Mouse (Mus musculus) heart, adult 2 months (tissue): ENCODE data around the gene Gpr35. TPM values are rescaled to one million over a fixed set of nuclear protein-coding genes. Genes with fewer than 3 reads are reported as not detected.

Experiments
- DNase-seq, 2 experiments: peaks; one replicate each; pipeline ENCODE4 v3.0.0; 2021
- H3K27ac ChIP-seq: fragments of 200-600 bp; 2 replicates; pipeline ENCODE4 v1.8.1; 2022
- H3K27me3 ChIP-seq: fragments of 200-500 bp; 2 replicates; pipeline ENCODE4 v1.6.1; 2012; ENCODE audit warnings: mild to moderate bottlenecking, low read length, inconsistent platforms, mixed read lengths; ENCODE audit not compliant: control insufficient read depth, insufficient read depth
- H3K36me3 ChIP-seq: fragments of 200-500 bp; 2 replicates; pipeline ENCODE4 v1.6.1; 2012; ENCODE audit warnings: low read length, inconsistent platforms; ENCODE audit not compliant: control insufficient read depth, insufficient read depth
- H3K4me1 ChIP-seq: fragments of 200-500 bp; 2 replicates; pipeline ENCODE4 v1.6.1; 2011; ENCODE audit warnings: low read length; ENCODE audit not compliant: control insufficient read depth, insufficient read depth
- H3K4me3 ChIP-seq: fragments of 200-600 bp; 2 replicates; pipeline ENCODE4 v1.8.1; 2022
- H3K79me2 ChIP-seq: fragments of 200-500 bp; replicated peaks from 2 replicates; pipeline ENCODE4 v1.6.1; 2012; ENCODE audit warnings: mild to moderate bottlenecking, inconsistent platforms, low read length, moderate library complexity, mixed read lengths; ENCODE audit not compliant: control insufficient read depth, insufficient read depth
- H3K9ac ChIP-seq: fragments of 200-500 bp; 2 replicates; pipeline ENCODE4 v1.6.1; 2012; ENCODE audit warnings: low read depth, mild to moderate bottlenecking, control low read depth, inconsistent platforms, low read length, mixed read lengths
- CTCF ChIP-seq: fragments of 200-600 bp; IDR thresholded peaks from 2 replicates; pipeline ENCODE4 v1.8.1; 2022; ENCODE audit warnings: antibody characterized with exemption, mild to moderate bottlenecking, moderate library complexity
- EP300 ChIP-seq: fragments of 200-500 bp; IDR thresholded peaks from 2 replicates; pipeline ENCODE4 v1.6.1; 2011; ENCODE audit warnings: low read depth, low read length, control low read depth; ENCODE audit not compliant: insufficient read depth
- POLR2A ChIP-seq: fragments of 200-500 bp; IDR thresholded peaks from 2 replicates; pipeline ENCODE4 v1.6.1; 2011; ENCODE audit warnings: mild to moderate bottlenecking, low read depth, low read length, control low read depth; ENCODE audit not compliant: insufficient read depth
- WGBS: fragments of 180-500 bp; shearing (Covaris S2); methylation state at CpG from one replicate; pipeline ENCODE4 v1.1.7; 2018; 5-methylcytosine and 5-hydroxymethylcytosine counted together
- intact Hi-C: fragments of 180-260 bp; cut with DNase I; formaldehyde crosslinking; loops from one replicate; pipeline ENCODE4 v1.15.1; 2025
- polyA plus RNA-seq: library from polyadenylated mRNA; depleted of rRNA; stranded (reverse); fragments of >200 nt; gene quantifications from 2 replicates; pipeline ENCODE4 v1.2.3, GENCODE M21; 2012
- total RNA-seq, 2 experiments: library from RNA; stranded (reverse); gene quantifications; 2 replicates each; pipeline ENCODE4 v1.2.3; 2021

Gene Gpr35
- total and polyA plus RNA-seq, 3 experiments, result 0.50 to 1.2 (median 1.0) TPM

- Histone ChIP-seq H3K27ac (no peak overlapping the region), H3K4me3 (no peak overlapping the region), H3K4me1 (peaks cover 1% of the 10 kb centered on the region; the same call in 1 of the 2 replicates), H3K79me2 (no peaks in the 10 kb centered on the region), H3K27me3 (no peaks in the 10 kb centered on the region), H3K9ac (no peak overlapping the region), H3K36me3 (no peaks in the 10 kb centered on the region)
- peak; percentile 24 to 48 for DNase-seq
- 21% methylated on average over 3 of the region's 3 CpGs for WGBS
- intact Hi-C loops, result loop anchor here (1.0 to 5.0 kb wide), 2 partner anchors 33 to 62 kb away; no protein-coding TSS in a partner anchor
- TF ChIP-seq CTCF (peak; percentile 64), POLR2A (no peak)
Measured at GRCm38 (mm10) chr1:93010731-93011130, 60.1 kb downstream of the Gpr35 start.

DNA sequence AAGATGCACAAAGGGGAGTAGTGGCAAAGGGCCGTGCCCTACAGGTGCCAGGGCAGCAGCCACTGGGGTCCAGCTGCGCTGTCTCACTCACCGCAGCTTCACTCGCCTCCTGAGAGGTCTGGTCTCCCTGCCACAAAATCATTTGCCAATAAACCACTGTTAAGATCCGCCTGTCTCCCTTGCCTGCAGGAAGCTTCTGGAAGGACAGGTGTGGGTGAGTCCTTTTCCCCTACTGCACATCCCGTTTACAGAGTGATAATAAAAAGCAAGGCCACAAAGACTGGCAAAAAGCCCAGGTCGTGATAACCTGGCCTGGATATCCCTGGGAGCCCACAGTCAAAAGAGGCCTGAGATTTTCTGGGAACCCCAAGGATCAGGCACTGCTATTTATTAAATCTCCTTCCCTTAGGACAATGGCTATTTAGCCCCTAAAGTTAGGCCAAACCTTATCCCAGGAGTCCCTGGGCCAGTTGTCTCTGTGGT lies 61.5 kb downstream of the Gpr35 start:
- intact Hi-C loops, result loop anchor here (1.0 to 5.0 kb wide), 2 partner anchors 54 to 60 kb away; no protein-coding TSS in a partner anchor
- H3K4me1 ChIP-seq, result peaks cover 1% of the 10 kb centered on the region; the same call in 1 of the 2 replicates
- no peak overlapping the region for H3K9ac ChIP-seq
- H3K27me3 ChIP-seq, result no peaks in the 10 kb centered on the region
- peak overlapping the region; percentile 38 for H3K27ac ChIP-seq
- TF ChIP-seq EP300 (no peak), POLR2A (no peak), CTCF (no peak)
- H3K4me3 ChIP-seq, result no peak overlapping the region
- DNase-seq, result peak in 1 of 2 experiments; percentile 21
- no peaks in the 10 kb centered on the region for H3K79me2 ChIP-seq
- no peaks in the 10 kb centered on the region for H3K36me3 ChIP-seq
- 54% methylated on average over 7 of the region's 7 CpGs for whole genome bisulfite sequencing

- TF ChIP-seq EP300, result no peak
- no peak for TF ChIP-seq CTCF
- TF ChIP-seq POLR2A, result no peak
- DNase-seq, result no peak
- Histone ChIP-seq H3K4me3 (no peak overlapping the region), H3K79me2 (no peaks in the 10 kb centered on the region), H3K4me1 (peaks cover 1% of the 10 kb centered on the region; the same call in 1 of the 2 replicates), H3K27me3 (no peaks in the 10 kb centered on the region), H3K27ac (no peak overlapping the region), H3K9ac (no peak overlapping the region), H3K36me3 (no peaks in the 10 kb centered on the region)
- 79% methylated on average over 4 of the region's 4 CpGs for WGBS
- intact Hi-C loops, result loop anchor here (5.0 kb wide), 1 partner anchor 59 kb away; no protein-coding TSS in a partner anchor
Measured at GRCm38 (mm10) chr1:93013367-93013766, 62.7 kb downstream of the Gpr35 start.

DNA sequence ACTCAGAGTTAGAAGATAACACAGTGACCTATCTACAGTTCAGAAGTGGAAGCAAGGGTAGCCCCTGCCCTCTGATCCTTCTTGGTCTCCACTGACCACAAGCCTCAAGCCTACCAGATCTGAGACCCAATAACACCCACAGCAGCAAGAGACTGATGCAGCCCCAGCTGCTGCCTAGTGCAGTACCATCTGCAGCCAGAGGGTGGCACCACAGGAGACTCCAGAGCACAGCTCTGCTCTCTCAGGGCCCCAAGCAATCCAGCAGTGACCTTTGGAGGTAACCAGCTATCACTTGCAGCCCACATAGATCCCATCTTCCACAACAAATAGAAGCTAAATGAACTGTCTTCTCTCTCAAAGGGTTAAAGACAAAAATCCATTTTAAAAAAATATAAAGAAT lies 63.8 kb downstream of the Gpr35 start:
- intact Hi-C loops, result loop anchor here (5.0 kb wide), 1 partner anchor 58 kb away; no protein-coding TSS in a partner anchor
- no peaks in the 10 kb centered on the region for H3K27me3 ChIP-seq
- no peaks in the 10 kb centered on the region for H3K79me2 ChIP-seq
- peak; percentile 63 to 83 for DNase-seq
- peak; percentile 99; the same call in 1 of the 2 replicates for TF ChIP-seq CTCF
- TF ChIP-seq EP300, result no peak
- no peak for TF ChIP-seq POLR2A
- H3K36me3 ChIP-seq, result no peaks in the 10 kb centered on the region
- no peak overlapping the region for H3K27ac ChIP-seq
- H3K4me3 ChIP-seq, result no peak overlapping the region
- H3K9ac ChIP-seq, result no peak overlapping the region
- peaks cover 1% of the 10 kb centered on the region; the same call in 1 of the 2 replicates for H3K4me1 ChIP-seq

- no peaks in the 10 kb centered on the region for H3K36me3 ChIP-seq
- peaks cover 1% of the 10 kb centered on the region; the same call in 1 of the 2 replicates for H3K4me1 ChIP-seq
- H3K9ac ChIP-seq, result no peak overlapping the region
- DNase-seq, result no peak
- intact Hi-C loops, result no loop called here
- 71% methylated on average over 2 of the region's 2 CpGs for WGBS
- H3K27me3 ChIP-seq, result no peaks in the 10 kb centered on the region
- no peak overlapping the region for H3K4me3 ChIP-seq
- TF ChIP-seq CTCF, result no peak
- TF ChIP-seq EP300, result no peak
- no peak for TF ChIP-seq POLR2A
- H3K27ac ChIP-seq, result no peak overlapping the region
- H3K79me2 ChIP-seq, result no peaks in the 10 kb centered on the region
Measured at GRCm38 (mm10) chr1:93015136-93015535, 64.5 kb downstream of the Gpr35 start.

DNA sequence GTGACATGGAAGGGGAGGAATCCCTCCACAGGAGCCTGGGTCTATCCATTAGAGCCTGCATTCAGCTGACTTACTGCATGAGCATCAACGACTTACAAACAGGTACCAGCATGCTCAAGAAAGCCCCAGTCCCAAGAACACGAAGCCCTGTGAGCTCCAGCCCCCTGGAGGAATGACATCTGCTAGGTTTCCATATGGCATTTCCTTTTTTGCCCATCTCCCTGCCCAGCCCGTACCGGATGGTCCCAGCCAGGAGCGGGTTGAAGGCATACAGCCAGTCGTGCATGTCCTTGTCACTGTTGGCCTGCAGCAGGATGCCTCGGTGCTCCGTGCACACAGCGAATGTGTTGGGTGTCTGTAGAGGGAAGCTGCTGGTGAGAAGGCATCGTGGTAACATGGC lies 68.1 kb downstream of the Gpr35 start:
- H3K36me3 ChIP-seq, result no peaks in the 10 kb centered on the region
- H3K27ac ChIP-seq, result no peak overlapping the region
- TF ChIP-seq EP300 (no peak), POLR2A (no peak), CTCF (no peak)
- no peaks in the 10 kb centered on the region for H3K79me2 ChIP-seq
- H3K9ac ChIP-seq, result no peak overlapping the region
- no peaks in the 10 kb centered on the region for H3K4me1 ChIP-seq
- DNase-seq, result no peak
- no peak overlapping the region for H3K4me3 ChIP-seq
- H3K27me3 ChIP-seq, result no peaks in the 10 kb centered on the region
- 81% methylated on average over 10 of the region's 10 CpGs for WGBS
- intact Hi-C loops, result no loop called here
